Mouse (Mus musculus) stomach, embryonic 14.5 days (tissue): ENCODE results near the gene Grhl3. TPM values are rescaled to one million over a fixed set of nuclear protein-coding genes. Genes with fewer than 3 reads are reported as not detected.

Experiments
- ATAC-seq: fragments of 200-750 bp; cut with Nextera tagmentation; 2 replicates; pipeline ENCODE4 v1.8.0; 2017; ENCODE audit warnings: low read depth, moderate TSS enrichment; ENCODE audit not compliant: insufficient number of reproducible peaks, insufficient read depth, low FRiP score
- H3K27ac ChIP-seq: fragments of 300-500 bp; sonication (generic); 2 replicates; pipeline ENCODE4 v1.5.1; 2014; ENCODE audit warnings: mild to moderate bottlenecking, low read length, moderate library complexity, mixed read lengths
- H3K27me3 ChIP-seq: fragments of 300-500 bp; sonication (generic); 2 replicates; pipeline ENCODE4 v1.6.1; 2014; ENCODE audit warnings: low read length, control low read depth, mixed read lengths; ENCODE audit not compliant: control insufficient read depth, insufficient read depth
- H3K36me3 ChIP-seq: fragments of 300-500 bp; sonication (generic); 2 replicates; pipeline ENCODE4 v1.6.1; 2014; ENCODE audit warnings: mild to moderate bottlenecking, control low read depth, low read length, moderate library complexity, mixed read lengths; ENCODE audit not compliant: control insufficient read depth, insufficient read depth
- H3K4me1 ChIP-seq: fragments of 300-500 bp; sonication (generic); 2 replicates; pipeline ENCODE4 v1.6.1; 2014; ENCODE audit warnings: low read length, control low read depth, mixed read lengths; ENCODE audit not compliant: control insufficient read depth, insufficient read depth
- H3K4me2 ChIP-seq: fragments of 300-500 bp; sonication (generic); replicated peaks from 2 replicates; pipeline ENCODE4 v1.6.1; 2014; ENCODE audit warnings: low read depth, low read length, control low read depth
- H3K4me3 ChIP-seq: fragments of 300-500 bp; sonication (generic); 2 replicates; pipeline ENCODE4 v1.5.1; 2014; ENCODE audit warnings: low read depth, low read length, control low read depth
- H3K9ac ChIP-seq: fragments of 300-500 bp; sonication (generic); replicated peaks from 2 replicates; pipeline ENCODE4 v1.6.1; 2014; ENCODE audit warnings: low read depth, mild to moderate bottlenecking, control low read depth, low read length, moderate library complexity, mixed read lengths
- H3K9me3 ChIP-seq: fragments of 300-500 bp; sonication (generic); 2 replicates; pipeline ENCODE4 v1.6.1; 2016; ENCODE audit warnings: low read depth, low read length, control low read depth; ENCODE audit not compliant: control insufficient read depth
- WGBS: fragments of 180-500 bp; shearing (Covaris S2); extraction: QIAGEN DNeasy Blood & Tissue Kit; methylation state at CpG from one replicate; pipeline ENCODE4 v1.1.7; 2014; 5-methylcytosine and 5-hydroxymethylcytosine counted together
- polyA plus RNA-seq: library from polyadenylated mRNA; unstranded; fragments of >200 nt; fragmentation: Nextera tagmentation; extraction: Ambion mirVana; gene quantifications from 2 replicates; pipeline ENCODE4 v1.2.1, GENCODE M21; 2014

Grhl3 gene
- polyA plus RNA-seq, 1 experiment from 2014 or later, result 33.0 TPM

- no peaks in the 10 kb centered on the region for H3K36me3 ChIP-seq
- H3K27ac ChIP-seq, result no peak overlapping the region
- H3K9ac ChIP-seq, result no peak overlapping the region
- no peaks in the 10 kb centered on the region for H3K4me1 ChIP-seq
- no peaks in the 10 kb centered on the region for H3K27me3 ChIP-seq
- H3K4me2 ChIP-seq, result no peak overlapping the region
- no peak for ATAC-seq
- 55% methylated on average over 4 of the region's 4 CpGs for WGBS
- H3K4me3 ChIP-seq, result no peak overlapping the region
- H3K9me3 ChIP-seq, result no peaks in the 10 kb centered on the region
These were observed 71.8 kb downstream of the Grhl3 start for GRCm38 (mm10) chr4:135501587-135501986.

- H3K4me2 ChIP-seq, result no peak overlapping the region
- H3K4me3 ChIP-seq, result no peak overlapping the region
- no peak for ATAC-seq
- H3K4me1 ChIP-seq, result no peaks in the 10 kb centered on the region
- H3K27ac ChIP-seq, result no peak overlapping the region
- 74% methylated on average over 3 of the region's 3 CpGs for WGBS
- no peaks in the 10 kb centered on the region for H3K27me3 ChIP-seq
- H3K9me3 ChIP-seq, result no peaks in the 10 kb centered on the region
- no peaks in the 10 kb centered on the region for H3K36me3 ChIP-seq
- H3K9ac ChIP-seq, result no peak overlapping the region
These were observed 73.6 kb downstream of the Grhl3 start for GRCm38 (mm10) chr4:135499831-135500230.

DNA sequence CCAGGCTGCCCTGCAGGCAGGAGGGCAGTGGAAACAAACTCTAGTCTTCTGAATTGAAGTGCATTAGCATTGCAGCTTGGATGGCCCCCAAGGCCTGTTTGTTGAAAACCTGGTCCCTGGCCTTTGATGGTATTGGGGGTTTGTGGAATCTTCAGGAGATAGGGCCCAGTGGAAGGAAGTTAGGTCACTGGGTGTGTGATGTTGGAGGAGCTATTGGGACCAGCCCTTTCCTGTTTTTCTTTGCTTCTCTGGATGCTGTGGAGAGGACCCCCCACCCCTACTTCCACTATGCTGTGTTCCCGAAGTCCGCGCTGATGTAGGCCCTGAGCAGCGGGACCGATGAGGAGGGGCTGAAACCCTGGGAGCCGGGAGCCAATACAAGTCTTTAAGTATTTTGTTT, 75.3 kb downstream of the Grhl3 start:
- Histone ChIP-seq H3K36me3 (no peaks in the 10 kb centered on the region), H3K4me2 (no peak overlapping the region), H3K9me3 (no peaks in the 10 kb centered on the region), H3K27ac (no peak overlapping the region), H3K9ac (no peak overlapping the region), H3K27me3 (no peaks in the 10 kb centered on the region), H3K4me1 (peaks cover 7% of the 10 kb centered on the region; the same call in 1 of the 2 replicates), H3K4me3 (no peak overlapping the region)
- ATAC-seq, result no peak
- 85% methylated on average over 6 of the region's 6 CpGs for WGBS

DNA sequence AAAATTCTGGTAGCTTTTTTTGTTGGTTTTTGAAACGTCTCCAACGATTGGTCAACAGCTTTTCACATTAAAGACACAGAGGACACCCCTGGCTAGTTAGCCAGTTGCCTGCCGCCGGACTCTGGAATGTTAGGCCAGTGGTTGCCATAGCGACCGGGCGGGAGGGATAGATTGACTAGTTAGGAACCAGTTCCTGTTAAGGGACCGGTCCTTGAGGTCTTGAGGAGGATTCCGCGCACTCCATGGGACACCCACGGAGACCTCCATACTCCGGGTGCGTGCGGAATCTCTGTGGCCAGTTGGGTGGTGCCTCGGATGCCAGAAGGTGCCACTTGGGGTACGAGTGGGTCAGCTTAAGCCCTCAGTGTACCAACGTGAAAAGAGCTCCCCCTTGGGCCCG, 77.6 kb downstream of the Grhl3 start:
- no peak overlapping the region for H3K9ac ChIP-seq
- 20% methylated on average over 18 of the region's 18 CpGs for WGBS
- H3K4me1 ChIP-seq, result peaks cover 7% of the 10 kb centered on the region; the same call in 1 of the 2 replicates
- H3K4me2 ChIP-seq, result peak overlapping the region; percentile 74; the same call in 1 of the 2 replicates
- H3K9me3 ChIP-seq, result no peaks in the 10 kb centered on the region
- H3K27me3 ChIP-seq, result no peaks in the 10 kb centered on the region
- ATAC-seq, result no peak
- H3K36me3 ChIP-seq, result no peaks in the 10 kb centered on the region
- no peak overlapping the region for H3K4me3 ChIP-seq
- no peak overlapping the region for H3K27ac ChIP-seq

DNA sequence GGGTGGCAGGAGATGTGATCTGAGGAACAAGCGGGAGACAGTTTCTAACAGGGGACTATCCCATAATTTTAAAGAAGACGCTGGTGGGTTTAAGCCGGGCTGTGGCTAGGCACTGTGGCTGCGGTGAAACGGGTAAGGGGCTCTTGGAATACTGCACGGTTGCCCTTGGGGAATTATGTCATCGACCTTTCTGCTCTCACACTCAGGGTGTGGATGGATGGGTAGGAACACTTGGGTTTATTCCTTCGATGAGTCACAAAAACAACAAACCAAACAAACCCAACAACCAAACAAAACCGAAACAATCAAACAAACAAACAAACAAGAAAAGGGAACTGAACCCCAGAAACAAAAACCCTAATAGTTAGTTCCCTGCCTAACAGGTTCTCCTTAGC, 78.0 kb downstream of the Grhl3 start:
- Histone ChIP-seq H3K9me3 (no peaks in the 10 kb centered on the region), H3K27me3 (no peaks in the 10 kb centered on the region), H3K9ac (no peak overlapping the region), H3K27ac (no peak overlapping the region), H3K4me2 (peak overlapping the region; percentile 74), H3K4me3 (peak overlapping the region; percentile 55), H3K4me1 (peaks cover 7% of the 10 kb centered on the region; the same call in 1 of the 2 replicates), H3K36me3 (no peaks in the 10 kb centered on the region)
- WGBS, result 12% methylated on average over 9 of the region's 9 CpGs
- ATAC-seq, result no peak

- Histone ChIP-seq H3K27ac (peak within 1 kb of the TSS; percentile 10; the same call in 1 of the 2 replicates), H3K4me3 (peak within 1 kb of the TSS; percentile 55), H3K9ac (no peak within 1 kb of the TSS; the same call in 1 of the 2 replicates), H3K27me3 (no peaks in the 10 kb centered on the region), H3K4me1 (peaks cover 7% of the 10 kb centered on the region; the same call in 1 of the 2 replicates), H3K36me3 (no peaks in the 10 kb centered on the region), H3K9me3 (no peaks in the 10 kb centered on the region), H3K4me2 (peak within 1 kb of the TSS; percentile 74)
- under 1% methylated on average over 53 of the region's 53 CpGs for WGBS
- ATAC-seq, result peak; percentile 98
These were observed 78.7 kb downstream of the Grhl3 start, which contains the start of the genes Stpg1 and Nipal3 for GRCm38 (mm10) chr4:135494521-135495396. Gene Stpg1 (plus strand): TSS chr4:135494790. Gene Nipal3 (minus strand): TSS chr4:135495038.

DNA sequence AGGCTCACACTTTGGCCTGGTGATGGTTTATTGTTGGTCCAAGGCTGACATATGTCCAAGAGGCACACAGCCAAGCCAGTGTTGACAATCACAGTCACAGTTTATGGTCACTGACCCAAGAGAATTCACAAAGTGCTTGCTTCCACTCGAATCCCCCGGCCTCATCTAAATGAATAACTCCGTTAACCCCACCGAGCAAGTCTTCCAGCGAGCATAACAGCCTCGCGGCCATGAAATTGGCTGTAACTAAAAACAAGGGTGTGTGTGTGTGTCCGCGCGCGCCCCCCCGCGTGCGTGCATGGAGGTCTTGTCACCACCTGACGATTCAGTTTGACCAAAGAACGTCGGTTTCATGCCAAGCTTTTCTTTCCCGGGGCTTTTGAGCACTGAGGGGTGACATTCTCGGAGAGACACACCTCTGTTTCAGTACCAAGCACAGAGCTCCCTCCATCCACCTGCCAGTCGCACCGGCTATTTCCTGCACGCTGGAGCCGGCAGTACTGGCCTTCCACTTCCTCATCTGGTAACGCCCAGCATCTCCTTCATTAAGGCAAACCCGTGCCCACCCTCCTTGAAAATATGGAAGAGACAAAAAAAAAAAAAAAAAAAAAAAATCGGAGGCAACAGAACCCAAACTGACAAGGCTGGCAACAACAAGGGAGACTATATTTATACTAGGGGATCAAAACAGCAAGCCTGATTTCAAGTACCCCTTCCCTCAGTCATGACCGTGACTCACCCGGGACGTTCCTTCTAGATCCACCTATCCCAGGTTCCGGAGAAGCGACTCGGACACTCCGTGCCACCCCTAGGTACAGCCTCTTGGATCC, 79.5 kb downstream of the Grhl3 start:
- ATAC-seq, result no peak
- H3K4me1 ChIP-seq, result peaks cover 7% of the 10 kb centered on the region; the same call in 1 of the 2 replicates
- peak overlapping the region; percentile 10; the same call in 1 of the 2 replicates for H3K27ac ChIP-seq
- peak overlapping the region; percentile 55 for H3K4me3 ChIP-seq
- WGBS, result 1% methylated on average over 32 of the region's 33 CpGs
- peak overlapping the region; percentile 74 for H3K4me2 ChIP-seq
- H3K9me3 ChIP-seq, result no peaks in the 10 kb centered on the region
- H3K36me3 ChIP-seq, result no peaks in the 10 kb centered on the region
- no peaks in the 10 kb centered on the region for H3K27me3 ChIP-seq
- H3K9ac ChIP-seq, result no peak overlapping the region; the same call in 1 of the 2 replicates

DNA sequence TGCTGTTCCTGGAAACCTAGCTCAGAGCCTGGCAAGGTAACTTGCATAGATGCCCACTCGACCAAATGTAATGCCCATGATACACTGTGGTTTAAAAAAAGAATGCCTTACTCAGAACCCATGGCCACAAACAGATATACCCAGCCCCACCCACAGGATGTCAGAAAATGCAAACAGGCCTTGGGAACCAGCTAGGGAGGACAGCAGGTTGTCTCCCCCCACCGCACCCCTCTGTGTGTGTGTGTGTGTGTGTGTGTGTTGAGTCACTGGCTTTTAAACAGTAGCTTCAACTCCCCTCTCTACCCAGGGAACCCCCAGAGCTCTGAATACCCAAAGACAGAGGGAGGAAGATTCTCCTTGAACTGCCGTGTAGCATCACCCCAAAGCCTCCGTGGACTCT, 80.2 kb downstream of the Grhl3 start:
- Histone ChIP-seq H3K9me3 (no peaks in the 10 kb centered on the region), H3K4me1 (peaks cover 7% of the 10 kb centered on the region; the same call in 1 of the 2 replicates), H3K4me2 (peak overlapping the region; percentile 74), H3K27me3 (no peaks in the 10 kb centered on the region), H3K36me3 (no peaks in the 10 kb centered on the region), H3K9ac (no peak overlapping the region), H3K27ac (no peak overlapping the region), H3K4me3 (peak overlapping the region; percentile 55)
- ATAC-seq, result no peak
- 49% methylated on average over 4 of the region's 4 CpGs for WGBS
